Comparison of ENCODE assay signal across 8 mouse cellular contexts in the genomic region with DNA sequence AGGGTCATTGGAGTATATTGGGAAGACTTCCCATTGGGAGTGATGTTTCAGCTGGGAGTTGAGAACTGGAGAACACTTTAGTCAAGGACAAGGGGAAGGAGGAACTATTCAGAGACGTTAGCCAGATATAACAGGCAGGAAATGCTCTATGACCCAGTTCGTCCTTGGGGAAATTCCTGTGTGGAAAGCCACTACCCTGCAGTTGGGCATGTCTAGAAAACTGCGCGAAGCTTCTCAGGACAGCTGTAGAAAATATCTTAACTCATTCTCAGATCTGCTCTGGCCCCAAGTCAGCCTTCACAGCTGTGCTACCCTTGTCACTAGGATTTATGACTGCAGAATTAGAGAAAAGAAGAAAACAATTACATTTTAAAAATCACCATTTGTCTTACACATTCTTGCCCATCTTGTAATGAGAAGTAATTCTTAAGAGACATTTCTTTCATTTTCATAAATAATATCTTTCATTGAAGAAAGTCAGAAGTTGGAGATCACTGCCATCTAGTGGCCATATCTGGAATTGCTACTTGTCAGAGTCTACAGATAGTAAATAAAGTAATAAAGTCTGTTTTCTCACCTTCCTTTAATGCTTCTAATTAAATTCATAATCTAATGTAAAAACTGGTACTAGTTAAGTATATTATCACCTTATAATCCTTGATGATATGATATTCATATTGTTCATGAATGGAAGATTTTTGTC. TPM values are rescaled to one million over a fixed set of nuclear protein-coding genes. Genes with fewer than 3 reads are reported as not detected.
DNase-seq lines count a peak whose midpoint lies in the region; ATAC-seq and TF ChIP-seq lines count a peak whose summit lies in the region.

No protein-coding gene starts in this region.

- 41% methylated on average over 4 of the region's 4 CpGs for WGBS in hindbrain, postnatal 0 days
- WGBS in hindbrain, embryonic 12.5 days: 38% methylated on average over 4 of the region's 4 CpGs

- ATAC-seq in hindbrain, postnatal 0 days: no peak
- no peak for ATAC-seq in hindbrain, embryonic 12.5 days (ENCODE audit: low FRiP score)
- ATAC-seq in activated CD4-positive, CD25-positive, alpha-beta regulatory T cell, adult 4 months: no peak

- TF ChIP-seq CTCF in hindbrain, postnatal 0 days (IDR thresholded peaks at IDR 0.05; ENCODE audit: low read depth): peak; percentile 69

- H3K4me1 ChIP-seq in hindbrain, postnatal 0 days (ENCODE audit: insufficient read depth, low read length): no peaks in the 10 kb centered on the region
- no peaks in the 10 kb centered on the region for H3K4me1 ChIP-seq in hindbrain, embryonic 12.5 days

- no peak overlapping the region for H3K9ac ChIP-seq in hindbrain, postnatal 0 days (replicated peaks; ENCODE audit: low read length)
- H3K9ac ChIP-seq in hindbrain, embryonic 12.5 days: no peak overlapping the region

- peak; percentile 62 for DNase-seq in hindbrain, postnatal 0 days (ENCODE audit: low spot score)
- peak; percentile 32 for DNase-seq in CD4-positive helper T cell, adult 2 months (ENCODE audit: low read depth, low spot score)
- peak; percentile 6 for DNase-seq in ZHBTc4 (ENCODE audit: low read depth, low spot score)
- peak; percentile 11 for DNase-seq in gastrocnemius, postnatal 25 days
- peak; percentile 55 for DNase-seq in kidney, postnatal 10 days
- peak; percentile 75 for DNase-seq in retina, embryonic 14.5 days (ENCODE audit: low spot score)

- no peaks in the 10 kb centered on the region for H3K36me3 ChIP-seq in hindbrain, postnatal 0 days (ENCODE audit: insufficient read depth, low read length)
- no peaks in the 10 kb centered on the region for H3K36me3 ChIP-seq in hindbrain, embryonic 12.5 days

- H3K4me3 ChIP-seq in hindbrain, postnatal 0 days (ENCODE audit: low read length): no peak overlapping the region
- H3K4me3 ChIP-seq in hindbrain, embryonic 12.5 days: no peak overlapping the region

- no peak overlapping the region for H3K4me2 ChIP-seq in hindbrain, postnatal 0 days (ENCODE audit: low read depth, low read length)
- H3K4me2 ChIP-seq in hindbrain, embryonic 12.5 days (replicated peaks): no peak overlapping the region

- H3K27ac ChIP-seq in hindbrain, postnatal 0 days: no peak overlapping the region
- H3K27ac ChIP-seq in hindbrain, embryonic 12.5 days: no peak overlapping the region

- no peaks in the 10 kb centered on the region for H3K9me3 ChIP-seq in hindbrain, postnatal 0 days (ENCODE audit: low read length)
- no peaks in the 10 kb centered on the region for H3K9me3 ChIP-seq in hindbrain, embryonic 12.5 days (replicated peaks)

- no peaks in the 10 kb centered on the region for H3K27me3 ChIP-seq in hindbrain, postnatal 0 days (ENCODE audit: insufficient read depth, low read length)
- 0 out of 2 replicates have a peak, but pooled peaks cover 3% of the 10 kb centered on the region for H3K27me3 ChIP-seq in hindbrain, embryonic 12.5 days

RNA-seq across cellular contexts. Expression of gene Nxf2, which starts 51.2 kb away (rescaled TPM):
- 0.42 TPM in 1 of 2 replicates, not detected in the other for total RNA-seq in hindbrain, postnatal 0 days (2014; rRNA removed)
- polyA plus RNA-seq in hindbrain, postnatal 0 days (2015; fragmentation: Nextera tagmentation; extraction: Ambion mirVana): 0.34 and 0.39 TPM in 2 replicates
- polyA plus RNA-seq in hindbrain, embryonic 12.5 days (2016; fragmentation: Nextera tagmentation; extraction: Ambion mirVana): 0.47 and 1.1 TPM in 2 replicates
- total RNA-seq in gastrocnemius, postnatal 25 days (2021): not detected
- polyA plus RNA-seq in activated CD4-positive, CD25-positive, alpha-beta regulatory T cell, adult 4 months (2017; shearing (Covaris generic)): under 1 TPM in 1 of 2 experiments, not detected in 1; 0.25 TPM

Comparison
In these comparisons a context has a peak if more than half of its experiments do, and no peak if none do; other contexts are left out.
1. DNase-seq: peak in every context shown above with its lines; median percentile 75 in retina, embryonic 14.5 days; 62 in hindbrain, postnatal 0 days; 55 in kidney, postnatal 10 days; 32 in CD4-positive helper T cell, adult 2 months; 11 in gastrocnemius, postnatal 25 days; 6 in ZHBTc4.